Mouse (Mus musculus): ENCODE measurements around the gene Isyna1. TPM values are rescaled to one million over a fixed set of nuclear protein-coding genes. Genes with fewer than 3 reads are reported as not detected.

Gene Isyna1
- polyA plus RNA-seq, 1 experiment from 2014 or later: 185 TPM

GRCm38 (mm10) chr8:70630532-70631381, 36.6 kb downstream of the Isyna1 start:
- no peaks in the 10 kb centered on the region for H3K36me3 ChIP-seq
- no peak overlapping the region; the same call in 1 of the 2 replicates for H3K9ac ChIP-seq
- H3K27ac ChIP-seq: no peak overlapping the region
- H3K4me1 ChIP-seq: peaks cover 24% of the 10 kb centered on the region
- peaks cover 22% of the 10 kb centered on the region for H3K27me3 ChIP-seq
- H3K9me3 ChIP-seq: no peaks in the 10 kb centered on the region
- WGBS: 12% methylated on average over 22 of the region's 22 CpGs
- ATAC-seq (ENCODE audit: insufficient number of reproducible peaks, insufficient read depth, low FRiP score, low TSS enrichment): no peak
- H3K4me3 ChIP-seq: no peak overlapping the region; the same call in 1 of the 2 replicates
- H3K4me2 ChIP-seq (replicated peaks): peak overlapping the region; percentile 63; the same call in 1 of the 2 replicates

GRCm38 (mm10) chr8:70631436-70631835, 37.3 kb downstream of the Isyna1 start:
- H3K4me2 ChIP-seq (replicated peaks): 0 out of 2 replicates have a peak overlapping the region, but pooled peaks have one; percentile 3
- no peak for ATAC-seq (ENCODE audit: insufficient number of reproducible peaks, insufficient read depth, low FRiP score, low TSS enrichment)
- no peak overlapping the region for H3K4me3 ChIP-seq
- no peak overlapping the region for H3K9ac ChIP-seq
- 21% methylated on average over 24 of the region's 24 CpGs for WGBS
- peaks cover 22% of the 10 kb centered on the region for H3K27me3 ChIP-seq
- H3K27ac ChIP-seq: no peak overlapping the region
- peaks cover 24% of the 10 kb centered on the region for H3K4me1 ChIP-seq
- no peaks in the 10 kb centered on the region for H3K9me3 ChIP-seq
- no peaks in the 10 kb centered on the region for H3K36me3 ChIP-seq

GRCm38 (mm10) chr8:70632346-70632892, 38.2 kb downstream of the Isyna1 start, which contains the start of gene Gdf15:
Gene Gdf15 (minus strand): TSS chr8:70632456.
- H3K27me3 ChIP-seq: peaks cover 22% of the 10 kb centered on the region
- H3K27ac ChIP-seq: no peak within 1 kb of the TSS
- ATAC-seq (ENCODE audit: insufficient number of reproducible peaks, insufficient read depth, low FRiP score, low TSS enrichment): no peak
- 76% methylated on average over 6 of the region's 6 CpGs for WGBS
- H3K4me1 ChIP-seq: peaks cover 29% of the 10 kb centered on the region
- H3K9me3 ChIP-seq: no peaks in the 10 kb centered on the region
- H3K9ac ChIP-seq: no peak within 1 kb of the TSS; the same call in 1 of the 2 replicates
- H3K4me2 ChIP-seq (replicated peaks): 0 out of 2 replicates have a peak within 1 kb of the TSS, but pooled peaks have one; percentile 3
- H3K36me3 ChIP-seq: no peaks in the 10 kb centered on the region
- H3K4me3 ChIP-seq: no peak within 1 kb of the TSS

DNA sequence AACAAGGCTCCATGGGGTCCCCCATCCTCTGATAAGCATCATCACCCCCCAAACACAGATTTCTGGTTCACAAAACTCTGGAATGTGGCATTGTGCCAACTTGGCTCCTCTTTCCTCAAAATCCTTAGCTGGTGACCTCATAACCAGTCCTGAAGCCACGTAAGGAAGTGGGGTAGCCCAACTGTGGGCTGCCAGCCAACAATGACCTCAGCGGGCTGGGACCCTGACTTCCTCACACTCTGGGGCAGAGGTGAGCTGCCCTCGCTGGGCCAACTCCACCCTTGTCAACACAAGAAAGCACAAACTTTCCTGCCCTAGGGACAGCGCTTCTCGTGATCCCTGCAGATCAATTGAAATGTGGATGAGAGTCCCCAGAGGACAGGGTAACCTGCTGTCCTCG, 39.9 kb downstream of the Isyna1 start:
- ATAC-seq (ENCODE audit: insufficient number of reproducible peaks, insufficient read depth, low FRiP score, low TSS enrichment): no peak
- Histone ChIP-seq H3K36me3 (no peaks in the 10 kb centered on the region), H3K4me3 (no peak overlapping the region), H3K27ac (no peak overlapping the region), H3K9ac (no peak overlapping the region), H3K4me2 (replicated peaks) (no peak overlapping the region), H3K9me3 (no peaks in the 10 kb centered on the region), H3K4me1 (peaks cover 29% of the 10 kb centered on the region), H3K27me3 (peaks cover 22% of the 10 kb centered on the region)
- 56% methylated on average over 6 of the region's 6 CpGs for WGBS

DNA sequence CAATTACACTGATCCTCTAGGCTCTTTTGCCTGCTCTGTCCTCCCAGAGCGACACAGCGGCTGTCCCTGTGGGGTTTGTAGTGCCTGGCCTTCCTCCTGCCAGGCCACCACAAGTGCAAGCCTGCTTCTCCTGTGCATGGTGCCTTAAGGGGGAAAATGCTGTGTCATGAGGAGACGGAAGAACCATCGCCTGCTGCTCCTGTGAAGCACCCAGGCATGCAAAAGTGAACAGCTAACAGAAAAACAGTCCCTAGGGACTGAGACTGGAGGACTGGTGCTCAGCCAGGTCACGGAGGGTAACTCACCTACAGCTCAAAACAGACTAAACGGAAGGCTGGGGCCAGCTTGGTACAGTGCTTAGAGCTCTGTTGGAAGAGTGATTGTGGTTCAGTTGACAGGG, 41.4 kb downstream of the Isyna1 start:
- no peak for ATAC-seq (ENCODE audit: insufficient number of reproducible peaks, insufficient read depth, low FRiP score, low TSS enrichment)
- Histone ChIP-seq H3K4me2 (replicated peaks) (no peak overlapping the region), H3K4me1 (peaks cover 22% of the 10 kb centered on the region), H3K9me3 (no peaks in the 10 kb centered on the region), H3K9ac (no peak overlapping the region), H3K36me3 (no peaks in the 10 kb centered on the region), H3K4me3 (no peak overlapping the region), H3K27me3 (peaks cover 22% of the 10 kb centered on the region), H3K27ac (no peak overlapping the region)
- 75% methylated on average over 6 of the region's 6 CpGs for WGBS

- peaks cover 12% of the 10 kb centered on the region; the same call in 1 of the 2 replicates for H3K4me1 ChIP-seq
- H3K9ac ChIP-seq: 0 out of 2 replicates have a peak overlapping the region, but pooled peaks have one; percentile 1
- H3K27me3 ChIP-seq: peaks cover 10% of the 10 kb centered on the region; the same call in 1 of the 2 replicates
- 43% methylated on average over 8 of the region's 8 CpGs for WGBS
- H3K4me2 ChIP-seq (replicated peaks): no peak overlapping the region
- H3K27ac ChIP-seq: no peak overlapping the region
- no peaks in the 10 kb centered on the region for H3K36me3 ChIP-seq
- no peak for ATAC-seq (ENCODE audit: insufficient number of reproducible peaks, insufficient read depth, low FRiP score, low TSS enrichment)
- no peak overlapping the region for H3K4me3 ChIP-seq
- no peaks in the 10 kb centered on the region for H3K9me3 ChIP-seq
Observed at GRCm38 (mm10) chr8:70636838-70637237, 42.7 kb downstream of the Isyna1 start.

DNA sequence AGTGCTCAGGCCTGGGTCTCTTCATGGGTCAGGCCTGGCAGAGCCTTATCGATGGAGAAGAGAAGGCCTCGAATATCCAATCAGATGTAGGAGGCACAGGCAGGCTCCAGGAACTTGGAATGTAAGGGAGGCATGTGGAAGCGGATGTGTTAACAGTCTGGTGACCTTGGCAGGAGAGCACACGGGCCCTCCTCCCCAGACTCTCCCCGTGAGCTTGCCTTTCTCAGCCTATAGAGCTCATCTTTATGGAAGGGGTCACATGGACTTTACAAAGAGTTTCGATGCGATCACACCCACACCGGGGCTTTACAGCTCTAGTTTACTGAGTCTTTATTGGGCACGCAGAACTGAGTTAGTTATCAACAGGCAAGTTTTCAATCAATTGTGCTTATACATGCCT, 44.6 kb downstream of the Isyna1 start:
- 79% methylated on average over 9 of the region's 9 CpGs for WGBS
- Histone ChIP-seq H3K36me3 (no peaks in the 10 kb centered on the region), H3K27me3 (no peaks in the 10 kb centered on the region), H3K9me3 (no peaks in the 10 kb centered on the region), H3K4me2 (replicated peaks) (no peak overlapping the region), H3K9ac (no peak overlapping the region), H3K4me1 (peaks cover 11% of the 10 kb centered on the region; the same call in 1 of the 2 replicates), H3K27ac (no peak overlapping the region), H3K4me3 (no peak overlapping the region)
- no peak for ATAC-seq (ENCODE audit: insufficient number of reproducible peaks, insufficient read depth, low FRiP score, low TSS enrichment)

GRCm38 (mm10) chr8:70643019-70643418, 48.8 kb downstream of the Isyna1 start:
- Histone ChIP-seq H3K9ac (no peak overlapping the region), H3K27ac (no peak overlapping the region), H3K4me1 (peaks cover 10% of the 10 kb centered on the region), H3K9me3 (no peaks in the 10 kb centered on the region), H3K27me3 (no peaks in the 10 kb centered on the region), H3K36me3 (no peaks in the 10 kb centered on the region), H3K4me3 (no peak overlapping the region), H3K4me2 (replicated peaks) (no peak overlapping the region)
- ATAC-seq (ENCODE audit: insufficient number of reproducible peaks, insufficient read depth, low FRiP score, low TSS enrichment): no peak
- WGBS: 72% methylated on average over 3 of the region's 3 CpGs

- H3K4me2 ChIP-seq (replicated peaks): no peak overlapping the region
- WGBS: 69% methylated on average over 2 of the region's 2 CpGs
- no peaks in the 10 kb centered on the region for H3K36me3 ChIP-seq
- H3K4me3 ChIP-seq: no peak overlapping the region
- no peak overlapping the region for H3K9ac ChIP-seq
- no peaks in the 10 kb centered on the region for H3K9me3 ChIP-seq
- no peak for ATAC-seq (ENCODE audit: insufficient number of reproducible peaks, insufficient read depth, low FRiP score, low TSS enrichment)
- H3K27ac ChIP-seq: no peak overlapping the region
- no peaks in the 10 kb centered on the region for H3K27me3 ChIP-seq
- peaks cover 10% of the 10 kb centered on the region for H3K4me1 ChIP-seq
Observed at GRCm38 (mm10) chr8:70644065-70644464, 49.9 kb downstream of the Isyna1 start.

DNA sequence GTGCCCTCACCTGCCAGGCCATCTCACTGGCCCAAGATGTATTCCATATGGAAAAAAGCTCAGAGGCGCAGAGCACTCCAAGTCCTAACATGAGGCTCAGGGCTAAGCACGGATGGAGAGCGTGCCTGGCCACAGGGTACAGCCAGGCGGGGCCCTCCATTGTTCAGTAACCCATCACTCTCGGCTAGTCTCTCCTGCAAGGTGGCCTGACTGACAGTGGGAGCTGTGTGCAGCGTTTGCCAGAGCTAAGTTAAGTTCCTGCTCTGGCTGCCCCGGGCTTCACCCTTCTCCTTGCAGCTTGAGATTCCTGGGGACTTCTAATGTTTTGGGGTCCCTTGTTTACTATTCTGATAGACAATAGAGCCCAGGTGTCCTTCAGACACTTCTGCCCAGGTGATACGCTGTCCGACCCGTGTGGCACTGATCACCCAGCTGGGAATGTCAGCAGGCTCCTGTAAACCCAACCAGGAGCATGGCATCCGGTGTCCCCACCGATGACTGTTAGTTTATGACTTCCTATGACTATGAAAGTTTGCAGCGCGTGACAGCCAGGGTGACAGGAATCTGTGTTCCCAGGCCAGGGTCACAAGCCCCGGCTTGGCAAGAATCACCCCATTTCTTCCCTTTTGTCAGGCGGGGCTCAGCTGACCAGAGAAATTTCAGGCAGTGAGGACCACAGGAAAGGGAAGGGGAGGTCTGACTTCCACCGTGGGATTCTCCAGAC, 51.5 kb downstream of the Isyna1 start:
- Histone ChIP-seq H3K27me3 (no peaks in the 10 kb centered on the region), H3K27ac (no peak overlapping the region), H3K9ac (peak overlapping the region; percentile 15; the same call in 1 of the 2 replicates), H3K4me1 (peaks cover 15% of the 10 kb centered on the region), H3K36me3 (peaks cover 9% of the 10 kb centered on the region), H3K4me2 (replicated peaks) (no peak overlapping the region), H3K9me3 (no peaks in the 10 kb centered on the region), H3K4me3 (no peak overlapping the region)
- ATAC-seq (ENCODE audit: insufficient number of reproducible peaks, insufficient read depth, low FRiP score, low TSS enrichment): no peak
- 66% methylated on average over 17 of the region's 17 CpGs for WGBS

DNA sequence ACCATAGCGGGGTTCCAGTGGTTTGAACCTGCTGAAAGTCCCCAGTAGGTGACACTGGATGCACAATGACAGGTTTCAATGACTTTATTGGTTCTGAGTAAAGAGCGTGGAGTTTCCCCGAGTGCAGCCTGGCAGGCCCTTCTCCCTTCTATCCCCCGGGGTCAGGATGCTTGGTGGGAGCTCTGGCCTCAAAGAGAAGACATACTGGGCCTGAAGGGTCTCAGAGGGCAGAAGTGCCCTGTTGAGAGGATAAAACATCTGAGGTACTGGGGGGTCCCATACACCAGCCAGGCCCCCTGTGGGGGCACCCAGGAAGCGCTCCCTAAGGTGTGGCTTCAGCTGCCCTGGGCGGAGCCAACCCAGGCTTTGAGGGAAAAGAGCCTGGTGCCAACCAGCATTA, 52.2 kb downstream of the Isyna1 start:
- H3K27ac ChIP-seq: no peak overlapping the region
- H3K4me3 ChIP-seq: no peak overlapping the region
- WGBS: 78% methylated on average over 6 of the region's 6 CpGs
- no peaks in the 10 kb centered on the region for H3K9me3 ChIP-seq
- peaks cover 15% of the 10 kb centered on the region for H3K36me3 ChIP-seq
- ATAC-seq (ENCODE audit: insufficient number of reproducible peaks, insufficient read depth, low FRiP score, low TSS enrichment): no peak
- peaks cover 15% of the 10 kb centered on the region for H3K4me1 ChIP-seq
- no peak overlapping the region for H3K4me2 ChIP-seq (replicated peaks)
- H3K27me3 ChIP-seq: no peaks in the 10 kb centered on the region
- no peak overlapping the region for H3K9ac ChIP-seq

Measured in embryonic facial prominence, embryonic 12.5 days (tissue).